Mouse (Mus musculus): ENCODE measurements at regions not wholly inside any gene's neighbourhood (a gene's known extent, or its start where the extent isn't known, plus 50 kb on each side); places are given as distances from the start of the nearest gene placed in this dataset.

- TF ChIP-seq CTCF (IDR thresholded peaks at IDR 0.05; ENCODE audit: low read depth) (no peak), EP300 (IDR thresholded peaks at IDR 0.05; ENCODE audit: low read depth) (no peak)
These were observed 50.7 kb upstream of the Btrc start for GRCm38 (mm10) chr19:45312713-45313365.
